Mouse (Mus musculus) gonadal fat pad, adult 2 months (tissue): ENCODE results near the gene Slc16a3. TPM values are rescaled to one million over a fixed set of nuclear protein-coding genes. Genes with fewer than 3 reads are reported as not detected.

ENCODE experiments used
- polyA plus RNA-seq: library from polyadenylated mRNA; depleted of rRNA; stranded (reverse); fragments of >200 nt; gene quantifications from 2 replicates; pipeline ENCODE4 v1.2.3, GENCODE M21; 2012; rRNA removed

Slc16a3 gene
- polyA plus RNA-seq, 1 experiment = 18.7 TPM

Other genes starting within 250 kb of the Slc16a3 start
- gene Cenpx, start 234.7 kb upstream of the Slc16a3 start, polyA plus RNA-seq = 84.6 and 100 TPM in 2 replicates
- gene Lrrc45, start 234.6 kb upstream of the Slc16a3 start, polyA plus RNA-seq = 38.5 and 41.4 TPM in 2 replicates
- gene Rac3, start 227.0 kb upstream of the Slc16a3 start, polyA plus RNA-seq = 18.2 and 19.0 TPM in 2 replicates
- 188 and 202 TPM in 2 replicates for gene Dcxr, start 221.2 kb upstream of the Slc16a3 start, polyA plus RNA-seq
- gene Cbr2, start 216.4 kb upstream of the Slc16a3 start, polyA plus RNA-seq = 121 and 130 TPM in 2 replicates
- gene Hmga1b, start 185.7 kb upstream of the Slc16a3 start, polyA plus RNA-seq = 0.59 and 1.1 TPM in 2 replicates
- gene Rfng, start 164.3 kb upstream of the Slc16a3 start, polyA plus RNA-seq = 35.8 and 37.8 TPM in 2 replicates
- gene Gps1, start 164.2 kb upstream of the Slc16a3 start, polyA plus RNA-seq = 207 and 231 TPM in 2 replicates
- 31.7 and 31.9 TPM in 2 replicates for gene Dus1l, start 152.1 kb upstream of the Slc16a3 start, polyA plus RNA-seq
- 2,531 and 4,379 TPM in 2 replicates for gene Fasn, start 123.9 kb upstream of the Slc16a3 start, polyA plus RNA-seq
- 5.6 and 5.8 TPM in 2 replicates for gene Ccdc57, start 15.6 kb upstream of the Slc16a3 start, polyA plus RNA-seq
- 85.3 and 94.0 TPM in 2 replicates for gene Csnk1d, start 42.9 kb downstream of the Slc16a3 start, polyA plus RNA-seq
- 0.85 and 1.3 TPM in 2 replicates for gene Cd7, start 90.9 kb downstream of the Slc16a3 start, polyA plus RNA-seq
- gene Sectm1b, start 115.1 kb downstream of the Slc16a3 start, polyA plus RNA-seq = 2.6 and 4.5 TPM in 2 replicates
- 4.4 and 5.8 TPM in 2 replicates for gene Sectm1a, start 132.7 kb downstream of the Slc16a3 start, polyA plus RNA-seq
- gene Tex19.2, start 170.2 kb downstream of the Slc16a3 start, polyA plus RNA-seq = 0.12 and 0.13 TPM in 2 replicates
- 0.05 and 0.06 TPM in 2 replicates for gene Tex19.1, start 197.7 kb downstream of the Slc16a3 start, polyA plus RNA-seq
- gene Uts2r, start 211.8 kb downstream of the Slc16a3 start, polyA plus RNA-seq = 0.14 TPM in 1 of 2 replicates, not detected in the other